Mouse (Mus musculus) myocyte (in vitro differentiated cells): ENCODE results near the gene Gm45717.

Experiments
- E2F4 ChIP-seq: IDR thresholded peaks from one replicate; pipeline ENCODE4 v1.6.1; 2011; ENCODE audit warnings: mild to moderate bottlenecking, control low read depth, moderate library complexity; ENCODE audit not compliant: insufficient read depth
- POLR2A ChIP-seq: IDR thresholded peaks from one replicate; pipeline ENCODE4 v1.6.1; 2011; ENCODE audit warnings: low read depth, mild to moderate bottlenecking, control low read depth, moderate library complexity; ENCODE audit not compliant: insufficient read length

DNA sequence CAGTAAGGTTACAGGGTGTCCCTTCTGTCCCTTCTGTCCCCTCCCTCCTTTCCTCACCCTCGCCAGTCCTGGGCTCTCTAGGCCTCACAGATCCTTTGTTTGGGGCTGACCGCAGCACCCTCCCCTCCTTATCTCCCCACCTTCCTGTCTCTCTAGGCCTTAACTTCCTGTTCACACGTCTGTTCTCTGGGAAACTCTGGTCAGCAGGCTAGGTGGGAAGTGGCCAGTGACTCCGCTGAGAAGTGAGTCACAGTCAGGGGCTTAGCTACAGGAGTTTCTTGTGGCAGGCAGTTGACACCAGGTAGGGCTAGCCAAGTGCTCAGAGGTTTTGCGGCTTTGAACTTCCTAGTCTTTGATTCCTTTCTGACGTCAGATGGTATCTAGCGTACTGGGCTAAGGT, 8.8 kb downstream of the Gm45717 start:
- TF ChIP-seq POLR2A (no peak), E2F4 (no peak)
